Mouse (Mus musculus) 3T3-L1 (cell line): ENCODE data around the gene Pip4p1.
A peak's percentile ranks its signal among the peaks of the same experiment; 100 is the strongest.
"Not testable (repeated sequence)": the region's sequence is repeated elsewhere in the genome, so short reads cannot be mapped to it uniquely, and the experiment has no call there.

Source experiments
- DNase-seq: peaks from one replicate; pipeline ENCODE4 v3.0.0-alpha.2; 2015; ENCODE audit warnings: low read depth, low spot score

Pip4p1 gene

DNA sequence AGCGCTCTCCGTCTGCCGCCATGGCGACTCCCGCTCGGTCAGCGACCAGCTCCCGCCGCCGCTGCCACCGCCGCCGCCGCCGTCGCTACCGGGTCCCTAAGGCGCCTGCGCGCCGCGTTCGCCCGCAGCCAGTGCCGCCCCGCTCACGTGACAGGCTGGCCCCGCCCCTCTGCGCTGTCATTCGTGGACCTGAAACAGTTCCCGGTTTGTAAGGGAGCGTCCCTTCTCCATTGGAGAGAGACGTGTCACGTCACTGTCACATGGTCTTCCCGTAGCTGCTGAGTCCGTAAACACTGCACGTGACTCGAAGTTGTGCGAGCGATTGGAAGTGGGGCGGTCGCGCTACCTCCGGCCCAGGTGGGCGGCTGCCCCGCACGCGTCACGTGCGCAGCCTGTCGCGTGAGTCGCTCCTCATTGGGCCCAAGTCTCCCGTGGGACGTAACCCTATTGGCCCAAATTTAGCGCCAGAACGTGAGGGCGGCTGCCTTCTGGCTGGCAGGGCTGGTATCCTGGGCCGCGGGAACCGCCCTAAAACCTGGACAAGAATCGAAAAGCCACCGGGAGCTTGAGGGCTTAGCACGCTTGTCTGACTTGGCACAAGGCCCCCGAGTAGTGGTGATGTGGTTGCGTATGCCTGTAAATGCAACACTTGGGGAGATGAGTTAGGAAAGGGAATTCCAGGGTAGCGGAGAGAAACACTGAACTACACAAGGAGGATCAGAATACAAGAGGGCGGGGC, at the start of gene Pip4p1, which contains the start of gene Pnp:
Gene Pip4p1 (minus strand): TSS at position 103 of the 739 bp plus-strand sequence.
Gene Pnp (plus strand): TSS at position 329 of the 739 bp plus-strand sequence.
- DNase-seq: peak; percentile 99

DNA sequence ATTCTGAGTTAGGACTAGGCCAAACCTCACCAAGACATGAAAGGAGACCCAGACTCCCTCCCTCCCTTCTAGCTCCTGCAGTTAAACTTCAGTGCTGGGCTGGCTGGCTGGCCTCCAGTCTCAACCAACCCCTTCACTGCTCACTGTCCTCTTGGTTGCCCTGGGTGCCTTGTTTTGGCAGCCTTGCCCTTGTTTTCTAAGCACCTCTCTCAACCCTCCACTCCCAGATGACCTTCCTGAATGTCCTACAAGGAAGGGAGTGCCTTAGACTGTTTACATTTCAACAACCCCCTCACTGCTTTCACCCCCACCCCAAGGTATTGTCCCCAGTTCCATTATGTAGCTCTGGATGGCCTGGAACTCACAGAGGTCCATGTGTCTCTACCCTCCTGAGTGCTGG, 49.0 kb upstream of the Pip4p1 start:
- DNase-seq: no peak

DNA sequence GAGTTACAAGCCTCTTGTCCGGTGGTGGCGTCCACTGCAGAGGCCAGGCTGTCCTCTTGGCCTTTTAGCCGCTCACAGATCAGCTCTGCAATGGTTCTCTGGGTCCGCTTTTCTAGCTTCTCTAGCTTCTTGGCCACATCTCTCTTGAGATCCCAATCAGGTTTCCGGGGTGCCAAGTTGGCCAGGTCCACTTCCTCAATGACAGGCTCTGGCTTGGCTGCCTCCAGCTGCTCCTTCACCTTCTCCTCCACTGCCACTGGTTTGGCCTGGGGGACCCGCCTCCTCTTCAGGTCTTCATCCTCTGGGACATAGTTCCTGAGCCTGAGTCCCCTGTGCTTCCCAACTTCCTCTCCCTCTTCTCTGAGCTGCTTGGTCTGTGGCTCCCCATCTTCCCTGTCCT, 47.8 kb upstream of the Pip4p1 start:
- not testable (repeated sequence) for DNase-seq

DNA sequence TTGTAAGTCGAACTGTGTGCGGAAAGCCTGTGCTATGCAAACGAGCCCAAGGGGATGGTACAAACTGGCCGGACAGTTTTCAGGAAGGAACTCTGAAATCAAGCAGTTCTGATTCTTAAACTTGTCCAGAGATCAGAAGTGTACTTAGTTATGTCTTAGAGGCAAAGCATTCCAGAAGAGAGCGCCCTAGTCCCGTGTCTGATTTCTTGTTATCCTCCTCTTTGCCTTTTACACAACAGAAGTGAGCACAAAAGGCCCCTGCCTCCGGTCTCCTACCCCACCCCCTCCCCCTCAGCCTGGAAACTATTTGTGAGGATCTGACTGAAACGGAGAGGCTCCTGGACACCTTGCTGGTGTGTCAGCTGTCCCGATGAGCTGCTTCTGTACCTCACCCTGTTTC, 46.0 kb upstream of the Pip4p1 start:
- no peak for DNase-seq

DNA sequence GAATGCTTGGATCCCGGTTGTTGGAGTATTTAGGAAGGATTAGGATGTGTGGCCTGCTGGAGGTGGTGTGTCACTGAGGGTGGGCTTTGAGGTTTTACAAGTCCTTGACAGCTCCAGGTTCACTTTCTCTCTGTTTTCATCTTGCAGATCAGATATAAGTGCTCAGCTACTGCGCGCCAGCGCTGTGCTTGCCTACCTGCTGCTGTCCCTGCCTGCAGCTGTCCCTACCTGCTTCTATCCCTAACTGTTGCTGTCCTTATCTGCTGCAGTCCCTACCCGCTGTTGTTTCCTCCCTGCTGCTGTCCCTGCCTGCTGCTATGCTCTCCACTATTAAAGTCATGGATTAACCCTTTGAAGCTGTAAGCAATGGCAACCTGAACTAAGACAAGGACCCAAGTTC, 44.3 kb upstream of the Pip4p1 start:
- DNase-seq: no peak

DNA sequence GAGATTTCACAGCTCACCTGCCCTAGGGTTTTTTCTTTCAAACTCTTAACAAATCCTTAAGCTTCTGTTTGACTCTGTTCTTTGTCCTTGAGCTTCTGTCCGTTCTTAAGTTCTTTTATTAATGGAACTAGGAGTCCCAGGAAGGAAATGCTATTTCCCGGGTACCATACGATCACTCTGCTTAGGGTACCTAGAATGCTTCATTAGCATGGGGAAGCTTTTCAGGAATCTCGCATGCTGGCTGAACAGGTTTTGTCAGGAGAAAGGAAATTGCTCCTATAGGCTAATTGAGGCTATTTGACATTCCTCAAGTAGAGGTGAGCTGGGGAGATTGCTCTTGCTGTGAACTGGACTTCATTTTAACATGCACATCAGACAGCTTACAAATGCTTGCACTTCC, 43.0 kb upstream of the Pip4p1 start:
- no peak for DNase-seq

DNA sequence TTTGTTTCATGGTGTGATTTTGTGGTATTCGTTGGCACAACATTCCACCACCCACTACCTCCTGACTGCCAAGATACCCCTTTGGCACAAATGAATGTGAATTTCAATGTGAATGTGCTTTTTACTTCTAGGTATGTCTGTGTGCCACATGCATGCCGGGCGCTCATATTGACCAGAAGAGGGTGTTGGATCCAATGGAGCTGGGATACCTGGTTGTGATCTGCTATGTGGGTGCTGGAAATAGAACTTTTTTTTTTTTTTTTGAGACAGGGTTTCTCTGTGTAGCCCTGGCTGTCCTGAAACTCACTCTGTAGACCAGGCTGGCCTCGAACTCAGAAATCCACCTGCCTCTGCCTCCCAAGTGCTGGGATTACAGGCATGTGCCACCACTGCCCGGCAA, 42.4 kb upstream of the Pip4p1 start:
- DNase-seq: peak; percentile 0

DNA sequence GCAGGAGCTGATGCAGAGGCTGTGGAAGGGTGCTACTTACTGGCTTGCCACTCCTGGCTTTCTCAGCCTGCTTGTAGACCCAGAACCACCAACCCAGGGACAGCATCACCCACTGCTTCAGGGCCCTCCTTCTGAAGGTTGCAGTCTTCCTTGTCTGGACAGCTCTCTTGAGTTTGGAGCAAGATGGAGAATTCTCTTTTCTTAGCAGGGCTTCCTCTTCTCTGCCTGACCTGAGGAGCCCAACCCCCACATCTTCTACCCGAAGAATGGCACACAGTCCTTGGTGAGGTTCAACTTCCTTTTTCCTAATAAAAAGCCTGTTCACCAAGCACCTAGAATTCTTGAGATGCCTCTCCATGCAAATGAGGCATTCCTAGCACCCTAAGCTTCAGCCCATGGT, 40.2 kb upstream of the Pip4p1 start:
- DNase-seq: no peak

DNA sequence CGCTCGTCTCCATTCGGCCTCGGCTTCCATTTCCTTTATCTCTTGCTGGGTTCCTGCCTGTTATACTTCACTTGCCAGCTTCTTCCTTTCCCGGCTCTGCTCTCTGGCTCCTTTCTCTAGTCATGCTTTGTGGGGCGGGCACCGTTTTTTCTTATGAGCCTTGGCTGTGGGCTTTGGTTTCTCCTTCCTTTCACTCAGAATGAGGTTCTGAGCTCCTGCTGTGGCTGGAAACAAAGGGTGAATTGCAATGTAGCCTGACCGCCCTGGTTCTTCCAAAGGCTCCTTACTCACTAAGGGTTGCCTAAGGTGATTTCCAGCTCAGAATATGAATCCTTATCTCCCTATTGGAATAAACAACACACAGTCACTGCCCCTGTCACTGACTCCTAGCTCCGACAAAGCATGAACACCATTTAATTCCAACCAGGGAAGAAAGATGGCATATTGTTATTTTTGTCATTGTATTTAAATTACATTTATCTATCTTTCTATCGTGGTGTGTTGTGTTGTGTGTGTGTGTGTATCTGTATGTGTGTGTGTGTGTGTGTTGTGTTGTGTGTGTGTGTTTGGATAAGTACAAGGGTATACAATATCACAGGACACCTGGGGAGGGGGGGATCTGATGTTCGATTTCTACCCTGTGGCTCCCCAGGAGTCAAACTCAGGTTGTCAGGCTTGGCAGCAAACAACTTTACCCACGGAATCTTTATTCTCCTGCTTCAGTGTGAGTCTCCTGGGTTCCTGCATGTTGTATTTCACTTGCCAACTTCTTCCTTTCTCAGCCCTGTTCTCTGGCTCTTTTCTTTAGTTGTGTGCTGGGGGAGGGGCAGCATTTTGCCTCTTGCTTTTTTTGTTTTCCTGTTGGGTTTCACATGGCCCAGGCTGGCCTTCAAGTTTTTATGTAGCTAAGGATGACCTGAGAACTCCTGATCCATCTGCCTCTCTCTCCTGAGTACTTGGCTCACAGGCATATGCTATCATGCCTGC, 39.2 kb upstream of the Pip4p1 start:
- no peak for DNase-seq

DNA sequence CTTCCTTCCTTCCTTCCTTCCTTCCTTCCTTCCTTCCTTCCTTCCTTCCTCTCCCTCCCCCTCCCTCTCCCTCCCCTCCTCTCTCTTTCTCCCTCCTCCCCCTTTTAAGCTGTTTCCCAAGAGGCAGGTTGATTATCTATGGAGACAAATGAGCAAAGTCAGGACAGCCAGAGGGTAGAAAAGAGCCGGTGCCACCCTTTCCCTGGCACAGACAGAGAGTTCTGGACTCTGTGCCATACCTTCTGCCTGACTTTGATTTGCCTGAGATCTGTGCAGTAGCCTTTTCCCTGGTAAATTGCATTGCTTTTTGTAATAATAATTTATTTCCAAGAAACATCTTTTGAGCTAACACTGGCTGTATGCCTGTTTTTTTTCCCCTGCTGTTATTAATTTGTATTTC, 38.4 kb upstream of the Pip4p1 start:
- DNase-seq: no peak

DNA sequence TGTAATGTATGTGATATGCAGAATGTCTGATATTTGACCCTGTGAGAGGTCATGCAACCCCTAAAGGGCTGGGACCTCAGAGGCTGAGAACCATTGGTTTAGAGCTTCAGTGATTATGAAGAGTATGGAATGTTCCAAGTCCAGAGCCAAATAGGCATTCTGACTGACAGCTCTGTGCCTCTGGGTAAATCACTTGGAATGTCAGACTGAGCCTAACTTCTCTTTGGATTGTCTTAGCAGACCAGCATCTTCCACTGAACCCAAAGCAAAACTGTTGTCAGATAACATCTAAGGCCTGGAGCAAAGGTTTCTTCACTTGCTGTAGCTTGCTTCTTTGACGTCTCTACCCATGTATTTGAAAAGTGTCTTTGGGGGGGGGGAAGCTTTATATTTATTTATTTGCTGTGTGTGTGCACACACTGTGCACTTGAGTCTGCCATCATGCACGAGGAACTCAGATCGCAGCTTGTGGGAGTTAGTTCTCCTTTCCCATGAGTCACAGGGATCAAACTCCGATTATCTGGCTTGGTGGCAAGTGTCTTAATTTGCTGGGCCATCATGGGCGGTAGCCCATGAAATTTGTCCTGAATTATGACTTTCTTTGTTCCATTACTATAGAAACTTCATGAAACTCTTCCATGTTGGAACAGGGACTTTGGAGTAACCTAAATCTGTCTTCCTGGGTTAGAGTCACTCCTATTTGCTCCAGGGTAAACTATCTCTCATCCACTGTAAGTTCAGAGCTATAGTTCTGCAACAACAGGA, 37.7 kb upstream of the Pip4p1 start:
- DNase-seq: peak; percentile 22

DNA sequence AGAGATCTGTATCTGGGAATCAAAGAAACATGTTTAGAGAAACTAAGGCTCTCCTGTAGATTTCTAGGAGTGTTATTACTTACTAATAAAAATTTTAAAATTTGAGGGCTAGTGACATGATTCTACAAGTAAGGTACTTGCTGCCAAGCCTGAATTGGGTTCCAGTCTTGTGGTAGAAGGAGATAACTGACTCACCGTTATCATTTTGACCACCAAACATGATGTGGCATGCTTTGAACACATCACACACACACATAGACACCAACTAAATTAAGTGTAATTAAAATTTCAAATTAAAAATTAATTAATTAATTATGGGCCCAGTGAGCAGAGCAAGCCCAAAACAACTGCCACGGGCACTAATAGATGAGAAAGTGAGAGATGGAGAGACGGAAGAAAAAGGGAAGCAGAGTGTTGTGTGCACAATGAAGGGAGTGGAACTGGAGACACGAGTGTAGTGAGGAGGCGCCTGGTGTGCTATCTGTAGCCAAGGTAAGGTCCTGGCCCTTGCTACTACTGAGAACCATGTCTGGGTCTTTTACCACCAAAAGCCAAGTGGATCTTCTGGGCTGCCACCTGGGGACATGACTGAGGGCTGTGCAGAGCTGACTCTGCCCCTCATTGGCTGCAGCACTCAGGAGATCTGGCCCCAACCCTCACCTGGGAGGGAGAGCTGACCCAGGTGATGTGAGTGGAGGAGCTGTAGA, 27.8 kb upstream of the Pip4p1 start:
- DNase-seq: not testable (repeated sequence)

DNA sequence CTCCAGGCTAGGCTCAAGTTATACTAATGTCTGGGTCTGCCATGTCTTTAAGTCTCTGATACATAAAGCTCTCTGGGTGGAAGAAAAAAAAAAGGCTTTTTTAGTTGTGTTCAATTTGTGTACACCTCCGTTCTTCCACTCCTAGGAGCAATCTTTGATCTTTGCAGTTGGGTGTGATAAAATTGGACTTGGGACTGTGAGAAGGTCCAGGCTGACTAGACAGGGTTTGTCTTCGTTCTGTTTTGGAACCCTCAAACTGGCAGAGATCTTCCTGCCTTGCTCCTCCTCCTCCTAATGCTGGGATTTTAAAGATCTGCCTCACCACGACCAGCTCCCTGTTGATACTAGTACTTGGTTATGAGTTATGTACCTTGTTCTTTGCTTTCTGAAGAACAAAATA, 26.5 kb upstream of the Pip4p1 start:
- DNase-seq: not testable (repeated sequence)

DNA sequence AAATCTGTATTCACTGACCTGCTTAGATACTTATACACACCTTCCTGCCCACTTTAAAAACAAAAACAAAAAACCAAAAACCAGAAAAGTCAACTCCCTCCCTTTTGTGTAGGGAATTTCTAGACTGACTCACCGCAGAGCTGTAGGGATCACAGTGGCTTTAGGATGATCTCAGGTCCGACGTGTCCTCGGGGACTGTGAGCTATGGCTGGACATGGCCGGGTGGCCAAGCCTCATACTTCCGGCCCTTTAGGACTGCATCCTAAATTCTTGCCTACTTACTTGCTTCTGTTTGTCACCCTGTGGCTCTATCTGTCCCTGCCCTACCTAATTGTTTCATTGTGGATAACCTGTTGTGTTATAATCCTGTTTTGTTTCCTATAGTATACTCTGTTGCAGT, 26.1 kb upstream of the Pip4p1 start:
- DNase-seq: not testable (repeated sequence)

DNA sequence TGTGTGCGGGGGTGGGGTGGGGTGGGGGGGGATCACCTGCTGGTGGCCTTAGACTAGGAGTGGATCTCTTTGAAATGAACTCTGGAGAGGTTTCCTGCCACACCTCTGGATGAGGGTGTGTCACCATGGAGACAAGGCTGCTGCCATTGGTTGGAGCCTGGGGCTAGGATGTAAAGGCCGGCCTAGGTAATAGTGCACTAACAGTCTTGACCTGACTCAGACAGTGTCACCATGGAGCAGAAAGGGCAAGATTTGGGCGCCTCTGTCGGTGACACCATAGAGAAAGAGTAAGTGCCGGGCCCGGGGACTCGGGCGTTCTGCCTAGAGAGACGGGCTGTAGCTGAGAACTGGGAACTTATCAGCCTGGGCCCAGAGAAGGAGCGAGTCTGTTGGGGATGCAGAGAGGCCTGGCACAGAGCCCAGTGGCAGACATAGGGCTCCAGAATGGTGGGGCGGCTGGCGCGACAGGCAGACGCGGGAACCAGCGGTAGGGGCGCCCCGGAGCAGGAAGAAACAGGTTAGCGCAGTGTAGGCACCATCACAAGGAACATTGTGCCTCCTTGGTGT, 25.4 kb upstream of the Pip4p1 start, which contains the start of gene Pnp2:
Gene Pnp2 (plus strand): TSS at position 51 of the 567 bp plus-strand sequence.
- DNase-seq: not testable (repeated sequence)

DNA sequence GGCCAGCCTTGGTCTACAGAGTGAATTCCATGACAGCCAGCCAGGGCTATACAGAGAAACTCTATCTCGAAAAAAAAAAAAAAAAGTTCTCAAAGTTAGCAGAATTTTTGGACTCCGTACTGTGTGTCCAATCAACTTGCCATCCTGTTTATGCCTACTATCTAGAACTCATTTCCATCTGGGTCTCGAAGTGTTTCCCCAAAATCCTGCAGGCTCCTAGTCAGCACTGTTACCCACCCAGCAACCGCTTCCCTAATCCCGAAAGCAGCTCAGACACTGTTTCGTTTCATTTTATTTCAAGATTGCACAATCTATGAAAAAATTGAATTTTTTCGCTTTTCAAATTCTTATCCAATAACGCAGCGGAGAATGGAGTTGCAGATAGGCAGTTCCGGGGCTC, 24.8 kb upstream of the Pip4p1 start:
- DNase-seq: no peak

DNA sequence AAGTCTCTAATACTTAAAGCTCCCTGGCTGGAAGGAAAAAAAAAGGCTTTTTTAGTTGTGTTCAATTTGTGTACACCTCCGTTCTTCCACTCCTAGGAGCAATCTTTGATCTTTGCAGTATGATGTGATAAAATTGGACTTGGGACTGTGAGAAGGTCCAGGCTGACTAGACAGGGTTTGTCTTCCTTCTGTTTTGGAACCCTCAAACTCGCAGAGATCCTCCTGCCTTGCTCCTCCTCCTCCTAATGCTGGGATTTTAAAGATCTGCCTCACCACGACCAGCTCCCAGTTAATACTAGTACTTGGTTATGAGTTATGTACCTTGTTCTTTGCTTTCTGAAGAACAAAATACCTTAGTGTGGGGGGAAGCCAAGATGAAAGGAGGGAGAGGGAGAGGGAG, 14.9 kb upstream of the Pip4p1 start:
- not testable (repeated sequence) for DNase-seq

DNA sequence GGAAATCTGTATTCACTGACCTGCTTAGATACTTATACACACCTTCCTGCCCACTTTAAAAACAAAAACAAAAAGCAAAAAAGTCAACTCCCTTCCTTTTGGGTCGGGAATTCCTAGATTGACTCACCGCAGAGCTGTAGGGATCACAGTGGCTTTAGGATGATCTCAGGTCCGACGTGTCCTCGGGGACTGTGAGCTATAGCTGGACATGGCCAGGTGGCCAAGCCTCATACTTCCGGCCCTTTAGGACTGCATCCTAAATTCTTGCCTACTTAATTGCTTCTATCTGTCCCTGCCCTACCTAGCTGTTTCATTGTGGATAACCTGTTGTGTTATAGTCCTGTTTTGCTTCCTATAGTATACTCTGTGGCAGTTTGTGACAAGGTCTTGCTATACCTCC, 14.4 kb upstream of the Pip4p1 start:
- not testable (repeated sequence) for DNase-seq

DNA sequence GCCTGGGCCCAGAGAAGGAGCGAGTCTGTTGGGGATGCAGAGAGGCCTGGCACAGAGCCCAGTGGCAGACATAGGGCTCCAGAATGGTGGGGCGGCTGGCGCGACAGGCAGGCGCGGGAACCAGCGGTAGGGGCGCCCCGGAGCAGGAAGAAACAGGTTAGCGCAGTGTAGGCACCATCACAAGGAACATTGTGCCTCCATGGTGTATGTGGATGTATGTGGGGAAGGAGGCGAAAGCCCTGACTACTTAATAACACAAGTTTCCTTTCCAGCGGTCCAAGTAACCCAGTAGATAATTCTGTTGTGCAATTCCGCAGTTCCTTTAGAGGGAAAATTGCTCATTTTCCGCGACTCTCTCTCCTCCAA, 14.0 kb upstream of the Pip4p1 start:
- peak; percentile 69 for DNase-seq

DNA sequence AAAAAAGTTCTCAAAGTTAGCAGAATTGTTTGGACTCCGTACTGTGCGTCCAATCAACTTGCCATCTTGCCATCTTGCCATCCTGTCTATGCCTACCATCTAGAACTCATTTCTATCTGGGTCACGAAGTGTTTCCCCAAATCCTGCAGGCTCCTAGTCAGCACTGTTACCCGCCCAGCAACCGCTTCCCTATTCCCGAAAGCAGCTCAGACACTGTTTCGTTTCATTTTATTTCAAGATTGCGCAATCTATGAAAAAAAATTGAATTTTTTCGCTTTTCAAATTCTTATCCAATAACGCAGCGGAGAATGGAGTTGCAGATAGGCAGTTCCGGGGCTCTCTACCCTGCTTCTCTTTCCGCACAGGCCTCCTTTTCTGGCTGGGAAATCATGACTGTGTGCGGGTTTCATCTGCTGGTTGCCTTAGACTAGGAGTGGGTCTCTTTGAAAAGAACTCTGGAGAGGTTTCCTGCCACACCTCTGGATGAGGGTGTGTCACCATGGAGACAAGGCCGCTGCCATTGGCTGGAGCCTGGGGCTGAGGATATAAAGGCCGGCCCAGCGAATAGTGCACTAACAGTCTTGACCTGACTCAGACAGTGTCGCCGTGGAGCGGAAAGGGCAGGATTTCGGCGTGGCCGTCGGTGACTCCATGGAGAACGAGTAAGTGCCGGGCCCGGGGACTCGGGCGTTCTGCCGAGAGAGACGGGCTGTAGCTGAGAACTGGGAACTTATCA, 13.4 kb upstream of the Pip4p1 start, which contains the start of gene Gm49342:
Gene Gm49342 (plus strand): TSS at position 586 of the 736 bp plus-strand sequence.
- DNase-seq: peak; percentile 97
